Mouse (Mus musculus) brain, embryonic 14.5 days (tissue): Measurements from ENCODE around the gene Thsd7b. TPM values are rescaled to one million over a fixed set of nuclear protein-coding genes. Genes with fewer than 3 reads are reported as not detected.
A peak's percentile ranks its signal among the peaks of the same experiment; 100 is the strongest.

Source experiments
- DNase-seq: peaks from one replicate; pipeline ENCODE4 v3.0.0-alpha.2; 2011; ENCODE audit warnings: low read depth
- CTCF ChIP-seq: fragments of 200-500 bp; IDR thresholded peaks from 2 replicates; pipeline ENCODE4 v1.5.1; 2012; ENCODE audit warnings: inconsistent platforms, mild to moderate bottlenecking, moderate library complexity, borderline replicate concordance; ENCODE audit not compliant: insufficient read depth, insufficient read length; ENCODE audit errors: extremely low read depth
- POLR2A ChIP-seq: fragments of 200-500 bp; IDR thresholded peaks from 2 replicates; pipeline ENCODE4 v1.6.1; 2012; ENCODE audit warnings: mild to moderate bottlenecking, inconsistent platforms, borderline replicate concordance; ENCODE audit not compliant: poor library complexity, insufficient read depth, insufficient read length, severe bottlenecking; ENCODE audit errors: extremely low read depth
- polyA plus RNA-seq: library from polyadenylated mRNA; depleted of rRNA; stranded (reverse); fragments of >200 nt; gene quantifications from 2 replicates; pipeline ENCODE4 v1.2.3, GENCODE M21; 2012

The Thsd7b gene
- polyA plus RNA-seq, 1 experiment: 7.8 TPM

GRCm38 (mm10) chr1:129756548-129757240 is 483.6 kb downstream of the Thsd7b start:
- DNase-seq: peak; percentile 62
- TF ChIP-seq CTCF (no peak), POLR2A (no peak)

- DNase-seq: peak; percentile 68
- TF ChIP-seq POLR2A: no peak
- TF ChIP-seq CTCF: no peak
These were observed 485.9 kb downstream of the Thsd7b start for GRCm38 (mm10) chr1:129759003-129759402.

- TF ChIP-seq POLR2A: no peak
- no peak for TF ChIP-seq CTCF
These were observed 488.1 kb downstream of the Thsd7b start for GRCm38 (mm10) chr1:129761234-129761633.

DNA sequence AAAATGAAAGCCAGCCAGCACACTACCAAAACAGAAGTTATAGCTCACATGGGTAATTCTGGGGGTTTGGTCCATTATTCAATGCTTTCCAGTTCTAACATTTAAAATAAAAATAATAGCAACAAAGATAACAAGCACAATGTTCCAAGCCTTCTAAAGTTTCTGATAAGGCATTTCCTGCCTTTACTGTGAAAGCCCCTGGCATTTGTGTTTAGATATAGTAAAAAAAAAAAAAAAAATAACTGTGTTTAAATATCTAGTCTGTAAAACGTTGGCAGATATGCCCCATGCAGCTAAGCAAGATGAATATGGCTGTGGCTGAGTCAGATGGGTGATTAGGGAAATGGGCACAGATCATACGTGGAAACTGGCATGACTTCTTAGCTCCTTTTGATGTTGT is 491.6 kb downstream of the Thsd7b start:
- no peak for DNase-seq
- TF ChIP-seq POLR2A (no peak), CTCF (no peak)

More at GRCm38 (mm10) chr1:129761234-129761633, 488.1 kb downstream of the Thsd7b start:
- no peak for DNase-seq

DNA sequence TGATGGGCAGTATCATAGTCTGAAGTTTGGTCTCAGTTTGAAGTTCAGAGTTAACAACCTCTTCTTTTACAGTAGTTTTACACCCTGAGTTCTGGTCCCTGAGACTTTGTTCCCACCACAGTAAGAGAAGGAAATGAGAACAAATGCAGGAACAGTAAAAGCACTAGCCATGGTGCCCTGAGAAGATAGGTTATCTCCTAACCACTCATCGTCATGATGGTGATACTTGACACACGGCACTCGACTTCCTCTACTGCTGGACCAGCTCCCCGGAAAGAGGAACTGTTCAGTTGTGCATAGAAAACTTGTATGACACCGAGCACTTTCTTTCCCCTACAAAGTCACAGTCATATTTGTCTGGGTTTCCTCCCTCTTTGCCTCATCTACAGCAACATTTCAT is 504.0 kb downstream of the Thsd7b start:
- TF ChIP-seq CTCF: no peak
- TF ChIP-seq POLR2A: no peak
- no peak for DNase-seq

- peak; percentile 15 for DNase-seq
These were observed 506.4 kb downstream of the Thsd7b start for GRCm38 (mm10) chr1:129779506-129779905.

GRCm38 (mm10) chr1:129780589-129780988 is 507.5 kb downstream of the Thsd7b start:
- DNase-seq: peak; percentile 30
- TF ChIP-seq CTCF: no peak
- no peak for TF ChIP-seq POLR2A

More at GRCm38 (mm10) chr1:129779506-129779905, 506.4 kb downstream of the Thsd7b start:
- TF ChIP-seq CTCF (no peak), POLR2A (no peak)

GRCm38 (mm10) chr1:129798519-129798918 is 525.4 kb downstream of the Thsd7b start:
- no peak for DNase-seq
- TF ChIP-seq POLR2A (no peak), CTCF (no peak)

GRCm38 (mm10) chr1:129826927-129827326 is 553.8 kb downstream of the Thsd7b start:
- no peak for TF ChIP-seq POLR2A
- TF ChIP-seq CTCF: no peak
- peak; percentile 8 for DNase-seq

- DNase-seq: no peak
- TF ChIP-seq CTCF (no peak), POLR2A (no peak)
These were observed 564.2 kb downstream of the Thsd7b start for GRCm38 (mm10) chr1:129837324-129837723.

DNA sequence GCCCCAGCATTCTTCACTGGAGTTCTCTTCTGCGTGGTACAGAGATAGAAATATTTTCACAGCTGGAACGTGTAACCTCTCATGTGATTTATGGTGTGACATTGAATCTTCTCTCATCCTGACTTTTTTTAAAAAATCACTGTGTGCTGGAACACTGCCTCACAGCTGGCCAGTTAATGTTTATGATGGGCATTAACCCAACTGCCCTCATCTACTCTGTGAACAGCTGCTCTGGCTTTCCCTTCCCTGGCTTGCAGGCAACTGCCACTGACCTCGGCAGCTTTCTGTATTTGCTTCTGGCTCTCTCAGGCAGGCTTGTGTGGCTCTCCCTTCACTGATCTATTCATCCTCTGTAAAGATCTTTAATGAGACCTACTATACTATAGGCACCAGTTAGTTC is 564.7 kb downstream of the Thsd7b start:
- no peak for DNase-seq
- no peak for TF ChIP-seq POLR2A
- no peak for TF ChIP-seq CTCF

DNA sequence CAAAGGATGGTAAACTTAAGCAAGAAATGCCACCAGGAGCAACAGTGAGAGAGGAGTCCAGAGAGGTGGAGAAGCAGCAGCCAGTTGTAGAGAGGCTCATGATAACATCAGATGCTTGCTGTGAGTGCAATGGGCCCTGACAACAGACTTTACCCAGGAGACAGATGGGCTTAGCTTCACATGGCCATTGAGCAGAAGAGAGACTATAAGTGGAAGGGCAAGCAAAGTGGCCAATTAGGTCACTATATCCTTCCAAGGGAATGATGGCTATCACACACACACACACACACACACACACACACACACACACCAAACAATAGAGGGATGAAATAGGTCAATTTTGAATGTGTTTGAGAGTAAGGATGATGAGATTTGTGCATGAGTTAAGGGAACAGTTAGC is 565.4 kb downstream of the Thsd7b start:
- TF ChIP-seq POLR2A: no peak
- TF ChIP-seq CTCF: no peak
- DNase-seq: no peak

DNA sequence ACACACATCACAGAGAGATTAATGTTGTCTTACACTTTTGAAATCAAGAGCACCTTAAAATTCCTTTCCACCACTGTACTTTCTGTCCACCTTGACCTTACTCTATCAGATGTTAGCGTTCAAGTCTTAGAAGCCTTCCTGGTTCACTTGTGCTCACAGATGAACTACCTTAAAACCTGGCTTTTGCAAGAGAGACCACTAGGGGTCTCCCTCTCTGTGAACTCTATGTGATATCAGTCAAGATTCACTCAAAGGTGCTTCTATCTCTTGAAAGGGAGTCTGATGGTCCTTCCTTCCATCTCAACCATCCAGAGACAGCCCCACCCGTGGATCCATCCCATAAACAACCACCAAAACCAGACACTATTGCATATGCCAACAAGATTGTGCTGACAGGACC is 570.3 kb downstream of the Thsd7b start:
- peak; percentile 49 for DNase-seq
- TF ChIP-seq CTCF: peak; percentile 43; the same call in 1 of the 2 replicates
- TF ChIP-seq POLR2A: no peak
